Mouse (Mus musculus) liver, embryonic 16.5 days (tissue): Measurements from ENCODE around the gene Dedd. TPM values are rescaled to one million over a fixed set of nuclear protein-coding genes. Genes with fewer than 3 reads are reported as not detected.

Experiments used
- ATAC-seq: fragments of 200-750 bp; cut with Nextera tagmentation; 2 replicates; pipeline ENCODE4 v1.8.0; 2017; ENCODE audit warnings: low read depth, mild to moderate bottlenecking, moderate number of reproducible peaks, moderate library complexity
- H3K27ac ChIP-seq: fragments of 300-500 bp; sonication (generic); 2 replicates; pipeline ENCODE4 v1.5.1; 2014; ENCODE audit warnings: mild to moderate bottlenecking, low read length
- H3K27me3 ChIP-seq: fragments of 300-500 bp; sonication (generic); 2 replicates; pipeline ENCODE4 v1.6.1; 2014; ENCODE audit warnings: low read depth, low read length, mixed read lengths; ENCODE audit not compliant: control insufficient read depth, insufficient read depth
- H3K36me3 ChIP-seq: fragments of 300-500 bp; sonication (generic); 2 replicates; pipeline ENCODE4 v1.6.1; 2014; ENCODE audit warnings: mild to moderate bottlenecking; ENCODE audit not compliant: control insufficient read depth, insufficient read depth
- H3K4me1 ChIP-seq: fragments of 300-500 bp; sonication (generic); 2 replicates; pipeline ENCODE4 v1.6.1; 2014; ENCODE audit warnings: low read depth, low read length, mixed read lengths; ENCODE audit not compliant: control insufficient read depth
- H3K4me2 ChIP-seq: fragments of 300-500 bp; sonication (generic); 2 replicates; pipeline ENCODE4 v1.6.1; 2014; ENCODE audit warnings: low read depth, low read length, mixed read lengths
- H3K4me3 ChIP-seq: fragments of 300-500 bp; sonication (generic); 2 replicates; pipeline ENCODE4 v1.5.1; 2014; ENCODE audit warnings: low read depth, mild to moderate bottlenecking, low read length
- H3K9ac ChIP-seq: fragments of 300-500 bp; sonication (generic); 2 replicates; pipeline ENCODE4 v1.6.1; 2014; ENCODE audit warnings: low read depth, low read length
- H3K9me3 ChIP-seq: fragments of 300-500 bp; sonication (generic); replicated peaks from 2 replicates; pipeline ENCODE4 v1.6.1; 2016; ENCODE audit warnings: low read length; ENCODE audit not compliant: control insufficient read depth
- WGBS: fragments of 180-500 bp; shearing (Covaris S2); extraction: QIAGEN DNeasy Blood & Tissue Kit; methylation state at CpG from one replicate; pipeline ENCODE4 v1.1.7; 2014; ENCODE audit not compliant: insufficient replicate concordance; 5-methylcytosine and 5-hydroxymethylcytosine counted together
- polyA plus RNA-seq: library from polyadenylated mRNA; unstranded; fragments of >200 nt; fragmentation: Nextera tagmentation; extraction: Ambion mirVana; gene quantifications from 2 replicates; pipeline ENCODE4 v1.2.1, GENCODE M21; 2015

Dedd gene
- 17.5 and 19.7 TPM in 2 replicates for polyA plus RNA-seq

- peak within 1 kb of the TSS; percentile 71 for H3K4me3 ChIP-seq
- peaks cover 25% of the 10 kb centered on the region for H3K4me1 ChIP-seq
- peak; percentile 86 for ATAC-seq
- no peaks in the 10 kb centered on the region for H3K9me3 ChIP-seq
- H3K9ac ChIP-seq: peak within 1 kb of the TSS; percentile 93
- peak within 1 kb of the TSS; percentile 95 for H3K4me2 ChIP-seq
- H3K27ac ChIP-seq: peak within 1 kb of the TSS; percentile 90
- H3K36me3 ChIP-seq: no peaks in the 10 kb centered on the region
- WGBS: 1% methylated on average over 47 of the region's 48 CpGs
- no peaks in the 10 kb centered on the region for H3K27me3 ChIP-seq
Observed at GRCm38 (mm10) chr1:171328839-171329432, at the start of gene Dedd. Gene Dedd (plus strand): TSS chr1:171329145.

- Histone ChIP-seq H3K4me3 (peak overlapping the region; percentile 87), H3K4me1 (peaks cover 42% of the 10 kb centered on the region), H3K36me3 (peaks cover 60% of the 10 kb centered on the region), H3K4me2 (peak overlapping the region; percentile 63), H3K9me3 (no peaks in the 10 kb centered on the region), H3K9ac (peak overlapping the region; percentile 94), H3K27me3 (no peaks in the 10 kb centered on the region), H3K27ac (peak overlapping the region; percentile 100)
- ATAC-seq: no peak
- 54% methylated on average over 5 of the region's 5 CpGs for WGBS
Observed at GRCm38 (mm10) chr1:171279721-171280120, 49.2 kb upstream of the Dedd start.

GRCm38 (mm10) chr1:171280250-171280915 is 48.6 kb upstream of the Dedd start:
- H3K27me3 ChIP-seq: no peaks in the 10 kb centered on the region
- no peaks in the 10 kb centered on the region for H3K9me3 ChIP-seq
- peak overlapping the region; percentile 100 for H3K27ac ChIP-seq
- peak overlapping the region; percentile 94 for H3K9ac ChIP-seq
- H3K36me3 ChIP-seq: peaks cover 54% of the 10 kb centered on the region
- H3K4me2 ChIP-seq: peak overlapping the region; percentile 63
- peaks cover 44% of the 10 kb centered on the region for H3K4me1 ChIP-seq
- H3K4me3 ChIP-seq: peak overlapping the region; percentile 87
- 1% methylated on average over 25 of the region's 25 CpGs for WGBS
- peak; percentile 35 for ATAC-seq

- H3K36me3 ChIP-seq: peaks cover 47% of the 10 kb centered on the region
- ATAC-seq: peak; percentile 93
- WGBS: under 1% methylated on average over 26 of the region's 26 CpGs
- H3K9ac ChIP-seq: peak within 1 kb of the TSS; percentile 94
- no peaks in the 10 kb centered on the region for H3K27me3 ChIP-seq
- peak within 1 kb of the TSS; percentile 63 for H3K4me2 ChIP-seq
- H3K9me3 ChIP-seq: no peaks in the 10 kb centered on the region
- H3K4me3 ChIP-seq: peak within 1 kb of the TSS; percentile 87
- peak within 1 kb of the TSS; percentile 100 for H3K27ac ChIP-seq
- peaks cover 50% of the 10 kb centered on the region for H3K4me1 ChIP-seq
Observed at GRCm38 (mm10) chr1:171280916-171281527, 47.9 kb upstream of the Dedd start, which contains the start of gene Ppox. Gene Ppox (minus strand): TSS chr1:171281186.

- Histone ChIP-seq H3K9ac (peak overlapping the region; percentile 94), H3K4me2 (peak overlapping the region; percentile 63), H3K4me3 (peak overlapping the region; percentile 87), H3K9me3 (no peaks in the 10 kb centered on the region), H3K27me3 (no peaks in the 10 kb centered on the region), H3K4me1 (peaks cover 52% of the 10 kb centered on the region), H3K36me3 (peaks cover 42% of the 10 kb centered on the region), H3K27ac (peak overlapping the region; percentile 100)
- ATAC-seq: peak; percentile 42
- WGBS: 2% methylated on average over 10 of the region's 10 CpGs
Observed at GRCm38 (mm10) chr1:171281528-171281923, 47.4 kb upstream of the Dedd start.

GRCm38 (mm10) chr1:171282086-171282805 is 46.7 kb upstream of the Dedd start:
- Histone ChIP-seq H3K4me2 (peak overlapping the region; percentile 63), H3K4me3 (peak overlapping the region; percentile 87), H3K36me3 (peaks cover 35% of the 10 kb centered on the region), H3K4me1 (peaks cover 51% of the 10 kb centered on the region), H3K9ac (peak overlapping the region; percentile 94), H3K27me3 (no peaks in the 10 kb centered on the region), H3K9me3 (no peaks in the 10 kb centered on the region), H3K27ac (peak overlapping the region; percentile 100)
- ATAC-seq: no peak
- 62% methylated on average over 18 of the region's 18 CpGs for WGBS

- H3K36me3 ChIP-seq: peaks cover 23% of the 10 kb centered on the region
- H3K27me3 ChIP-seq: no peaks in the 10 kb centered on the region
- no peak for ATAC-seq
- H3K4me3 ChIP-seq: no peak overlapping the region; the same call in 1 of the 2 replicates
- 80% methylated on average over 18 of the region's 18 CpGs for WGBS
- H3K4me1 ChIP-seq: peaks cover 47% of the 10 kb centered on the region
- no peaks in the 10 kb centered on the region for H3K9me3 ChIP-seq
- peak overlapping the region; percentile 28; the same call in 1 of the 2 replicates for H3K27ac ChIP-seq
- H3K9ac ChIP-seq: no peak overlapping the region
- H3K4me2 ChIP-seq: no peak overlapping the region
Observed at GRCm38 (mm10) chr1:171283188-171284160, 45.5 kb upstream of the Dedd start.

GRCm38 (mm10) chr1:171284491-171284890 is 44.5 kb upstream of the Dedd start:
- Histone ChIP-seq H3K36me3 (peaks cover 12% of the 10 kb centered on the region), H3K4me1 (peaks cover 40% of the 10 kb centered on the region)
- WGBS: 90% methylated on average over 15 of the region's 15 CpGs

More at GRCm38 (mm10) chr1:171284491-171284890, 44.5 kb upstream of the Dedd start:
- H3K4me3 ChIP-seq: no peak overlapping the region
- H3K27me3 ChIP-seq: no peaks in the 10 kb centered on the region
- no peaks in the 10 kb centered on the region for H3K9me3 ChIP-seq
- ATAC-seq: no peak
- no peak overlapping the region for H3K27ac ChIP-seq
- no peak overlapping the region for H3K9ac ChIP-seq
- H3K4me2 ChIP-seq: no peak overlapping the region
